Mouse (Mus musculus): ENCODE measurements at regions not wholly inside any gene's neighbourhood (a gene's known extent, or its start where the extent isn't known, plus 50 kb on each side); places are given as distances from the start of the nearest gene placed in this dataset.

DNA sequence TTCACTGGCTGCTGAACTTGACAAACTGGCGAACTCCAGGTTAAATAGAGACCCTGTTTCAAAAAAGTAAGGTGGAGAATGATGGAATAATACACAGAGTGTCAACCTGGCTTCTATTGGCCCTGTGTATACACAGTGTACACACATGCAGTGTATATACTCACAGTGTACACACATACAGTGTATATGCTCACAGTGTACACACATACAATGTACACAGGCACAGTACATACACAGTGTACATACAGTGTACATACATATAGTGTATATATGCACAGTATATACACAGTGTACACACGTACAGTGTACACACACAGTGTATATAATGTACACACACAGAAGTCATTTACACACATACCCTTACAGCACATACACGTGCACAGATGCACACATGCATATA, 52.4 kb upstream of the Aldh1b1 start:
- peaks cover 3% of the 10 kb centered on the region; the same call in 1 of the 2 replicates for H3K4me1 ChIP-seq
- 84% methylated on average over 3 of the region's 3 CpGs for WGBS
- no peak for ATAC-seq (ENCODE audit: insufficient read depth, low FRiP score, low read depth)
- H3K4me2 ChIP-seq = no peak overlapping the region
- H3K4me3 ChIP-seq (replicated peaks) = no peak overlapping the region
- no peak overlapping the region for H3K27ac ChIP-seq
- H3K9ac ChIP-seq = no peak overlapping the region
- H3K36me3 ChIP-seq = no peaks in the 10 kb centered on the region
- H3K9me3 ChIP-seq = no peaks in the 10 kb centered on the region
- no peaks in the 10 kb centered on the region for H3K27me3 ChIP-seq (replicated peaks)

DNA sequence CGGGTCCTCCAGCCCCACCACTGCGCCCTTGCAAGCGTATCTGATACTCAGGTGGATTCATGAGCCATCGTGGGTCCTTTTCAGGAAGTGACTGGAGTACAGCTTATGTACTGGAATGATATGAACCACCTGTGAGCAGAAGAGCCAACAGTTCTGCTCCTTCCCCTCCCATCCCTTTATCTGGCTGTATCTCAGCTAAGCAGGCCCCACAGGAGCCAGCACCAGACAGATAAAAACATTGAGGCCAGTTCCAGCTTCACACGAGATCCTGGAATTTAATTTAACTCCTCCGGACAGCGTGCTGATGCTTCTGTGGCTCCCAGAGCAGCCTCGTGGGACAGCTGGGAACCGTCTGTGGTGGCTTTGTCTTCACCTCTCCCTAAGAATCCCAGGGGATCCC, 53.1 kb upstream of the Aldh1b1 start:
- no peaks in the 10 kb centered on the region for H3K36me3 ChIP-seq
- no peak overlapping the region for H3K4me3 ChIP-seq (replicated peaks)
- H3K27ac ChIP-seq = peak overlapping the region; percentile 59
- H3K4me1 ChIP-seq = peaks cover 3% of the 10 kb centered on the region
- H3K27me3 ChIP-seq (replicated peaks) = no peaks in the 10 kb centered on the region
- no peak overlapping the region for H3K9ac ChIP-seq
- WGBS = 37% methylated on average over 9 of the region's 9 CpGs
- ATAC-seq (ENCODE audit: insufficient read depth, low FRiP score, low read depth) = peak; percentile 59
- no peak overlapping the region for H3K4me2 ChIP-seq
- no peaks in the 10 kb centered on the region for H3K9me3 ChIP-seq

DNA sequence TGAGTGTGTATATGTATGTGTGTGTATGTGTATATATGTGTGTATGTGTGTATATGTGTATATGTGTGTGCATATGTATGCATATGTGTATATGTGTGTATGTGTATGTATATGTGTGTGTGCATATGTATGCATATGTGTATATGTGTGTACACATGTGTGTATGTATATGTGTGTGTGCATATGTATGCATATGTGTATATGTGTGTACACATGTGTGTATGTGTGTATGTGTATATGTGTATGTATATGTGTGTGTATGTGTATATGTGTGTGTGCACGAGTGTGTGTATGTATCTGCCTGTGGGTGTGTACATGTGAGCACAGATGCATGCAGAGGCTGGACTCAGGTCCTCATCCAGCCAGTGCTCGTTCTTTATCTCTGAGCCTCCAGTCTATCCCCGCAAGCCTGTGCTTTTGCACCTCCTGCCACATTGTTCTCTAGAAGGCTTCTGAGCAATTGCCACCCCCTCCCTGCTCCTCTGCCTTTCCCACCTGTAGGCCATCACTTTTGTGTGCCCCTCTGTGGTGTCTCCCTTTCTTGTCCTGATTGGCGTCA, 53.9 kb upstream of the Aldh1b1 start:
- Histone ChIP-seq H3K9me3 (no peaks in the 10 kb centered on the region), H3K4me1 (peaks cover 3% of the 10 kb centered on the region), H3K4me2 (no peak overlapping the region), H3K27ac (peak overlapping the region; percentile 59; the same call in 1 of the 2 replicates), H3K9ac (no peak overlapping the region), H3K27me3 (replicated peaks) (no peaks in the 10 kb centered on the region), H3K36me3 (no peaks in the 10 kb centered on the region), H3K4me3 (replicated peaks) (no peak overlapping the region)
- ATAC-seq (ENCODE audit: insufficient read depth, low FRiP score, low read depth) = no peak
- WGBS = 80% methylated on average over 4 of the region's 4 CpGs

DNA sequence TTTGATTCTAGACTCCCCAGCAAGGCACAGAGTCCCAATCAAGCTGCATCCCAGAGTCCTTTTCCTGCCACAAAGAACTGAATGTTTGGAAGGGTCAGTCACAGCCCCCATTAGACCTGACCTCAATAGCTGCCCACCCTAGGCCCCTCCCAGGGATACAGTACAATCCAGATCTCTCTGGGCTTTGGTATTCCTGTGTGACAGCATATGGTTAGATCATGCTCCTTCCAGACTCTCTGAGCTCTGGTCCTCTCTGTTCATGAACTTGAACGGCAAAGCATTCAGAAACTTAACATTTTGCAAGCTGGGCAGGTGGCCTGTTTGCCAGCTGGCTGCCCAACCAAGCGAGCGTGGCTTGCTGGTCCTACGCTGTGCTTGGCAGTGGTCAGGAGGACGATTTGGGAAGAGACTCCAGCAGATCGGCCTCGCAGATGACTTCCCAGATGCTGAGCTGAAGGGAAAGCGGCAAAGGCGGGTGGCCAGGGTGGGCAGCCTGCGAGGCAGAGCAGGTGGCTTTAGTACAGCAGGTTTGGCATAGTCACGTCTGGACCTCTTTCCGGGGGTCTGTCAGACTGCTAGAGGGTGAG, 58.0 kb upstream of the Aldh1b1 start:
- H3K4me1 ChIP-seq = peaks cover 8% of the 10 kb centered on the region
- no peak overlapping the region for H3K4me3 ChIP-seq (replicated peaks)
- H3K9ac ChIP-seq = no peak overlapping the region
- ATAC-seq (ENCODE audit: insufficient read depth, low FRiP score, low read depth) = no peak
- 82% methylated on average over 12 of the region's 12 CpGs for WGBS
- no peaks in the 10 kb centered on the region for H3K9me3 ChIP-seq
- no peak overlapping the region for H3K27ac ChIP-seq
- H3K4me2 ChIP-seq = no peak overlapping the region
- H3K27me3 ChIP-seq (replicated peaks) = no peaks in the 10 kb centered on the region
- no peaks in the 10 kb centered on the region for H3K36me3 ChIP-seq

DNA sequence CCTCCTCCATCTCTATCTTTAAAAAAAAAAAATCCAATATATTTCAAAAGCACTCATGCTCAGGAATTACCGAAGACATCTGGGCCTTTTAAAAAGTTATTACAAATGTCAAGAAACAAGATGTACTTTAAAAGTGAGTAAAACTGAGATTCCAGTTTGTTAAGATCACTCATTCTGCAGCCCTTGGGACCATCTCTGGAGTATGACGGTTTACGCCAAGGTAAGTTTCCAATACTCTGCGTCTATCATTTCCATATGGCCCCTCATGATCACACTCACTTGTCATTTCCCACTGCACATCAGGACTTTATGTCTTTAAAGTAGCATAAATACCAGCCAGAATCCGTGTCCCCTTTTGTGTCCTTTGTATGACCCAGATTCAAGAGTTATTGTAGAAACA, 58.5 kb upstream of the Aldh1b1 start:
- WGBS = 63% methylated on average over 5 of the region's 5 CpGs

DNA sequence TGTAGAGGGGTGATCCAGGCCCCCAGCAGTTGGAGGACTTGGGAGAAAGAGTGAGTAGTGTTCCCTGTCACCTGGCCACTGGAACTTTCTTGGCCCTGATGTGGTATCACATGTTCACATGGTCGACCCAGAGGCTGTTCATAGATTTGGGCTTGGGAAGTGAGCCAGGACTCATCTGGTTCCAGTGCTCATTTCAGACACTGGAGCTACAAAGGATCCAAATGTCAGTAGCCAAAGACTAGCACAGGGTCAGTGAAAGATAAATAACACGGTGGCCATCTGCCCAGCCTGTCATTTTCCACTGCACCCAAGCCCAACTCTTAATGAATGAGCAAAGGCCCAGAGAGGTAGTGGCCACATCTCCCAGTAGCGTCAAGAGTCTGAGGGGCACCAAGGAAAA, 59.1 kb upstream of the Aldh1b1 start:
- Histone ChIP-seq H3K9ac (no peak overlapping the region), H3K27me3 (replicated peaks) (no peaks in the 10 kb centered on the region), H3K4me1 (peaks cover 4% of the 10 kb centered on the region; the same call in 1 of the 2 replicates), H3K27ac (no peak overlapping the region), H3K9me3 (no peaks in the 10 kb centered on the region), H3K4me3 (replicated peaks) (no peak overlapping the region), H3K36me3 (no peaks in the 10 kb centered on the region), H3K4me2 (no peak overlapping the region)
- ATAC-seq (ENCODE audit: insufficient read depth, low FRiP score, low read depth) = no peak
- WGBS = 50% methylated on average over 3 of the region's 3 CpGs

More for the DNA sequence above, 58.5 kb upstream of the Aldh1b1 start:
- Histone ChIP-seq H3K27ac (no peak overlapping the region), H3K36me3 (no peaks in the 10 kb centered on the region), H3K9ac (no peak overlapping the region), H3K4me3 (replicated peaks) (no peak overlapping the region), H3K9me3 (no peaks in the 10 kb centered on the region), H3K4me2 (no peak overlapping the region), H3K27me3 (replicated peaks) (no peaks in the 10 kb centered on the region), H3K4me1 (peaks cover 4% of the 10 kb centered on the region; the same call in 1 of the 2 replicates)
- no peak for ATAC-seq (ENCODE audit: insufficient read depth, low FRiP score, low read depth)

DNA sequence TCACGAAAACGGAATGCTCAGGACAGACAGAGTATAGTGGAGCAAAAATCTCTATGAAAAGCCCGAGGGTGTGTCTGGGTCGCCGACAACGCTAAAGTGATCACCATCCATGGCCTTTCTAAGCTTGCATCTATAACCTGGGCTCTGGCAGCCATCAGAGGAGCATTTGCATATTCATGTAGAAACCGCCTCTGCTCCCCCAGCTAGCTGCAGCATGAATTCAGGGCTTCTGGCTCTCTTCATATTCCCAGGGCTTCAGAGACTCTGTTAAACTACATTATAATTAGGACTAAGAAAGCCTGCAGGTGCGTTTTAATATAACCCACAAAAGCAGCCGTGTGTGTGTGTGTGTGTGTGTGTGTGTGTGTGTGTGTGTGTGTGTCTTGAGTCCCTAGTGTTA, 59.7 kb upstream of the Aldh1b1 start:
- WGBS = 69% methylated on average over 9 of the region's 9 CpGs
- no peak for ATAC-seq (ENCODE audit: insufficient read depth, low FRiP score, low read depth)
- no peak overlapping the region for H3K27ac ChIP-seq
- no peak overlapping the region for H3K9ac ChIP-seq
- H3K4me1 ChIP-seq = peaks cover 4% of the 10 kb centered on the region; the same call in 1 of the 2 replicates
- H3K27me3 ChIP-seq (replicated peaks) = no peaks in the 10 kb centered on the region
- no peaks in the 10 kb centered on the region for H3K9me3 ChIP-seq
- no peak overlapping the region for H3K4me3 ChIP-seq (replicated peaks)
- no peak overlapping the region for H3K4me2 ChIP-seq
- no peaks in the 10 kb centered on the region for H3K36me3 ChIP-seq

DNA sequence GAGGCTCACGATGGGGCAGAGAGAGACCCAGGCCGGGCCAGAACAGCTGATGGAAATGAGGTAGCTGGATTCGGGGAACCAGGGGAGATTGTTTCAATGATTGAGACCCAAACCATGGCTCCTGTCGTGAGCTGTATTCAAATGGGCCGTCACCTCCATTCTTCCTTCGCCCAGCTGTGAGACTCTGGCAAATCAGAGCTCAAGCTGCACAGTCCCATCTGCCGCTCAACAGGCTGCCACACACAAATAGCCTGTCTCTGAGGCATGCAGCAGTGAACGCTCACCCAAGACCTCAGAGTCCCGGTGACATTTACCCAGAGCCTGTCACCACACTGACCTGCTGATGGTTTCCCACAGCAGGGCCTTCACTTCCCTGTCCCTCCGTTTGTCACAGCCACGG, 60.1 kb upstream of the Aldh1b1 start:
- H3K4me2 ChIP-seq = no peak overlapping the region
- H3K9me3 ChIP-seq = no peaks in the 10 kb centered on the region
- peaks cover 4% of the 10 kb centered on the region; the same call in 1 of the 2 replicates for H3K4me1 ChIP-seq
- no peak overlapping the region for H3K27ac ChIP-seq
- H3K36me3 ChIP-seq = no peaks in the 10 kb centered on the region
- ATAC-seq (ENCODE audit: insufficient read depth, low FRiP score, low read depth) = no peak
- no peak overlapping the region for H3K9ac ChIP-seq
- H3K4me3 ChIP-seq (replicated peaks) = no peak overlapping the region
- no peaks in the 10 kb centered on the region for H3K27me3 ChIP-seq (replicated peaks)
- 76% methylated on average over 11 of the region's 11 CpGs for WGBS

DNA sequence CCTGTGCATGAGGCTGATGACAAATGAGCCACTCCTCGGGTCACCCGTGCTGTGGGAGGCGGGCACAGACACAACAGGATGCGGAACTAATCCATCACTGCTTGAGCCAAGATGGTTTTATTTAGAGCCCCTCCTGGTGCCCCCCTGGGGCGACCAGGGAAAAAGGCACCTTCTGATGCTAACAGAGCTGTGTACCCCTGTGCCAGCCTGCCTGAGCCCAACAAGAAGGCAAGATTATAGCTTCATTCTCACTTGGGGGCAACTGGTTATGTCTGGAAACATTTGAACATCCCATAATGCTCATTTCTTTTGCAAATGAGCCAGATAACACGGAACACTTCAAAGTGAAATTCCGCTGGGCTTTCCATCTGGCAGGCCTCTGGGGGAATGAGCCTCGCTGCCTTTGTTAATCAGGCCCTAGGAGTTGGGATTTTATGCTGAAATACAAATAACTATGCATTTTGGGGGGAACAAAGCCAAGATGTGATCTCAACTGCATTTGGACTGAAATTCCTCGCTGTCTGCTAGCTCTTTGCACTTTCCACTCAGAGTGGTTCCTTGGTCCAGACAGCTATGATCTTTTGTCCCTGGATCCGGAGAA, 62.5 kb upstream of the Aldh1b1 start:
- Histone ChIP-seq H3K9ac (no peak overlapping the region), H3K4me3 (replicated peaks) (no peak overlapping the region), H3K36me3 (no peaks in the 10 kb centered on the region), H3K4me1 (peaks cover 4% of the 10 kb centered on the region; the same call in 1 of the 2 replicates), H3K27ac (peak overlapping the region; percentile 33; the same call in 1 of the 2 replicates), H3K27me3 (replicated peaks) (no peaks in the 10 kb centered on the region), H3K9me3 (no peaks in the 10 kb centered on the region), H3K4me2 (no peak overlapping the region)
- no peak for ATAC-seq (ENCODE audit: insufficient read depth, low FRiP score, low read depth)
- 47% methylated on average over 10 of the region's 10 CpGs for WGBS

DNA sequence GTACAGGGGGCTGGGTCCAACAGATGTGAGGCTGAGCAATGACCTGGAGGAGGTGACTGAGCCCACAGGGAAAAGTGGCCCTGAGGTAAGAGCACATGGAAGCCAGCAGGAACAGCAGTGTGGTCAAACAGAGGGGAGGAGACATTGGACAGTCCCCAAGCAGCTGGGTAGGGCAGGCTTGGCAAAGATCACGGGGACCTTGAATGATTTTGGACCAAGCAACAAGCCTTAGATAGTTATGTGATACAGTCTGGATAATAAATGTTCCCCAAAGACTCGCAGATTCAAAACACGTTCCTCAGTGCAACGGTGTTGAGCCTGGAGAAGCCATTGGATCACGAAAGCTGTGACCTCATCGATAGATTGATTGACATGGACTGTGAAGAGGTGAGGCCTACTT, 64.8 kb upstream of the Aldh1b1 start:
- H3K9ac ChIP-seq = no peak overlapping the region
- no peaks in the 10 kb centered on the region for H3K27me3 ChIP-seq (replicated peaks)
- H3K4me2 ChIP-seq = no peak overlapping the region
- 92% methylated on average over 6 of the region's 6 CpGs for WGBS
- no peak for ATAC-seq (ENCODE audit: insufficient read depth, low FRiP score, low read depth)
- H3K4me3 ChIP-seq (replicated peaks) = no peak overlapping the region
- H3K27ac ChIP-seq = no peak overlapping the region
- no peaks in the 10 kb centered on the region for H3K9me3 ChIP-seq
- H3K4me1 ChIP-seq = peaks cover 11% of the 10 kb centered on the region; the same call in 1 of the 2 replicates
- no peaks in the 10 kb centered on the region for H3K36me3 ChIP-seq

DNA sequence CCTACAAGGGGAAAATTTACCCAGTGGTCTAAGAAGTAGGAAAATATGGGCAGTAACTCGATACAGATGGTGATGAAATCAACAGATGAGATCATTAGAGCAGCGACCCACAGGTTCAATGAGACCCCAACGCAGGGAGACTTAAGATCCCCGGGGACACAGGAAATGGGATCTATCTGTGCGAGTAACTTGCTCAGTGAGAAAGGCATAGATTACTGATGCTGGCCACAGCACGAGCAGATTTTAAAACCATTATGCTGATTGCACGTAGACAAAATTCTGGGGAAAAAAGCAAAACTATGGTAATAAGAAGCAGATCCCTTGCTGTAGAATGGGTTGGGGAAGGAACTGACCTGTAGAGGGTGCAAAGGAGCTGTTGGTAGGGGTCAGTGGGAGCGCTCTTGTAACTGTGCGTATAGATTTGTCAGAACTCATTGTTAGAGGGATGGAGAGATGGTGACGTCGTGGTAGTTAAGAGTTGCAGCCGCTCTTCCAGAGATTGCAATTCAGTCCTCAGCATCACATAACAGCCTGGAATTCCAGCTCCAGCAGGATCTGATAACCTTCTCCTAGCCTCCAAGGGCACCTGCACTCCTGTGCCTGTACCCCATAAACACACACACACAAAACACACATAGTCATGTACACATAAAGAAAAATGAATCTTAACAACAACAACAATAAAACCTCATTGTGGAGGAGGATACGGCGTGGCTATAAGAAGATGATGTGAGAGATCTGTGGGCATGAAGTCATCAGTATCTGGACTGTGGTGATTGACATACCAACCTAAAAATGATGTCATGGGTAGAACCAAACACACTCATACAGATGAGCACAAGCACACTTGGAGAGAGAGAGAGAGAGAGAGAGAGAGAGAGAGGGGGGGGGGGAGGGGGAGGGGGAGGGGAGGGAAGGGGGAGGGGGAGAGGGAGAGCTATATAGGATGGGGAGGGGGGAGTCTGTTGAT, 67.7 kb upstream of the Aldh1b1 start:
- H3K27ac ChIP-seq = no peak overlapping the region
- H3K36me3 ChIP-seq = no peaks in the 10 kb centered on the region
- peaks cover 12% of the 10 kb centered on the region; the same call in 1 of the 2 replicates for H3K4me1 ChIP-seq
- H3K4me3 ChIP-seq (replicated peaks) = no peak overlapping the region
- H3K27me3 ChIP-seq (replicated peaks) = no peaks in the 10 kb centered on the region
- WGBS = 33% methylated on average over 14 of the region's 14 CpGs
- no peak overlapping the region for H3K9ac ChIP-seq
- 0 out of 2 replicates have a peak, but pooled peaks have one; percentile 24 for ATAC-seq (ENCODE audit: insufficient read depth, low FRiP score, low read depth)
- no peak overlapping the region for H3K4me2 ChIP-seq
- no peaks in the 10 kb centered on the region for H3K9me3 ChIP-seq

All from stomach, embryonic 15.5 days (tissue).